Mouse (Mus musculus) left cerebral cortex, postnatal 36 days (tissue): ENCODE data around the gene Arhgef19. TPM values are rescaled to one million over a fixed set of nuclear protein-coding genes. Genes with fewer than 3 reads are reported as not detected.
A peak's percentile ranks its signal among the peaks of the same experiment; 100 is the strongest.

Source experiments
- DNase-seq, 2 experiments: peaks; one replicate each; pipeline ENCODE4 v3.0.0; 2021 to 2022; ENCODE audit warnings: low spot score in 2 of 2, mixed read lengths in 1 of 2
- intact Hi-C: fragments of 180-260 bp; cut with DNase I; formaldehyde crosslinking; loops from one replicate; pipeline ENCODE4 v1.15.1; 2025
- total RNA-seq, 2 experiments: library from RNA; stranded (reverse); gene quantifications; 2 replicates each; pipeline ENCODE4 v1.2.3; 2021

The Arhgef19 gene
- total RNA-seq, 2 experiments from 2014 or later: 14.6 to 15.3 TPM

GRCm38 (mm10) chr4:141279783-141280182, 40.5 kb downstream of the Arhgef19 start:
- intact Hi-C loops: no loop called here

GRCm38 (mm10) chr4:141280471-141280870, 41.2 kb downstream of the Arhgef19 start:
- intact Hi-C loops: no loop called here
- DNase-seq: no peak

More at GRCm38 (mm10) chr4:141279783-141280182, 40.5 kb downstream of the Arhgef19 start:
- no peak for DNase-seq

- no peak for DNase-seq
- intact Hi-C loops: no loop called here
Measured at GRCm38 (mm10) chr4:141281153-141281552, 41.9 kb downstream of the Arhgef19 start.

- intact Hi-C loops: no loop called here
- no peak for DNase-seq
Measured at GRCm38 (mm10) chr4:141281578-141281977, 42.3 kb downstream of the Arhgef19 start.

- intact Hi-C loops: no loop called here
Measured at GRCm38 (mm10) chr4:141282087-141282486, 42.8 kb downstream of the Arhgef19 start.

GRCm38 (mm10) chr4:141282623-141283022, 43.3 kb downstream of the Arhgef19 start:
- intact Hi-C loops: no loop called here
- DNase-seq: no peak

More at GRCm38 (mm10) chr4:141282087-141282486, 42.8 kb downstream of the Arhgef19 start:
- DNase-seq: no peak

GRCm38 (mm10) chr4:141283176-141283878, 44.0 kb downstream of the Arhgef19 start:
- intact Hi-C loops: no loop called here

GRCm38 (mm10) chr4:141283879-141284411, 44.6 kb downstream of the Arhgef19 start:
- intact Hi-C loops: no loop called here
- DNase-seq: no peak

More at GRCm38 (mm10) chr4:141283176-141283878, 44.0 kb downstream of the Arhgef19 start:
- DNase-seq: no peak

- intact Hi-C loops: no loop called here
- DNase-seq: no peak
Measured at GRCm38 (mm10) chr4:141284486-141284885, 45.2 kb downstream of the Arhgef19 start.

- intact Hi-C loops: no loop called here
- DNase-seq: no peak
Measured at GRCm38 (mm10) chr4:141285128-141285527, 45.8 kb downstream of the Arhgef19 start.

GRCm38 (mm10) chr4:141286860-141287517, 47.7 kb downstream of the Arhgef19 start:
- intact Hi-C loops: no loop called here
- no peak for DNase-seq

- DNase-seq: no peak
- intact Hi-C loops: no loop called here
Measured at GRCm38 (mm10) chr4:141287518-141288004, 48.3 kb downstream of the Arhgef19 start.

- no peak for DNase-seq
- intact Hi-C loops: no loop called here
Measured at GRCm38 (mm10) chr4:141288152-141288551, 48.9 kb downstream of the Arhgef19 start.

- intact Hi-C loops: no loop called here
- DNase-seq: no peak
Measured at GRCm38 (mm10) chr4:141291571-141292375, 52.5 kb downstream of the Arhgef19 start.

- intact Hi-C loops: no loop called here
- no peak for DNase-seq
Measured at GRCm38 (mm10) chr4:141295774-141296186, 56.5 kb downstream of the Arhgef19 start.

- DNase-seq: no peak
- intact Hi-C loops: no loop called here
Measured at GRCm38 (mm10) chr4:141297934-141298333, 58.6 kb downstream of the Arhgef19 start.

- intact Hi-C loops: no loop called here
Measured at GRCm38 (mm10) chr4:141299356-141299755, 60.1 kb downstream of the Arhgef19 start.

GRCm38 (mm10) chr4:141300196-141300595, 60.9 kb downstream of the Arhgef19 start:
- intact Hi-C loops: no loop called here
- no peak for DNase-seq

More at GRCm38 (mm10) chr4:141299356-141299755, 60.1 kb downstream of the Arhgef19 start:
- no peak for DNase-seq

GRCm38 (mm10) chr4:141301116-141301553, 61.8 kb downstream of the Arhgef19 start, which contains the start of gene Epha2:
TSS of gene Epha2 (plus strand) at chr4:141301240.
- DNase-seq: peak; percentile 63 to 78
- intact Hi-C loops: no loop called here
